Mouse (Mus musculus): ENCODE measurements around the gene Polrmt. TPM values are rescaled to one million over a fixed set of nuclear protein-coding genes. Genes with fewer than 3 reads are reported as not detected.

Polrmt gene
- polyA plus RNA-seq, 1 experiment from 2014 or later, result 43.9 TPM

DNA sequence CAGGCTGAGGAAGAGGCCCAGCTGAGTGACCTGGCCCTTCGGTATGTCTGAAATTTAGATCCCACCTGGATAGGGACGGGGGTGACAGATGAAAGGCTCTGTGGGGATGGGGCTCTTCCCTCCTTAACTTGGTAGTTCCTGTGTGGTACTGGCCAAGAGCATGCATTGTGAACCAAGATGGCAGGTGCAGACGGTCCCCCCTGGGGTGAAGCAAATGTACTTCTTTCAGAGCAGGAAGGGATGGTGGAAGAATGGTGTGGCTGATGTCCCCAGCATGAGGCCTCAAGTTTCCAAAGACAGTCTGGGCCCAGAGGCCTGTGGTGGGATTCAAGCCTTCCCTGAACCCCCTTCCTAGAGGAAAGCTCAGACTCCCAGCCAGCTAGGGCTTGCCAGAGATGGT, 9.5 kb upstream of the Polrmt start:
- H3K4me1 ChIP-seq (replicated peaks), result peaks cover 13% of the 10 kb centered on the region
- H3K4me2 ChIP-seq (replicated peaks), result no peak overlapping the region
- peaks cover 50% of the 10 kb centered on the region for H3K36me3 ChIP-seq
- ATAC-seq, result no peak
- 83% methylated on average over 3 of the region's 3 CpGs for WGBS
- no peak overlapping the region for H3K4me3 ChIP-seq (replicated peaks)
- H3K27me3 ChIP-seq, result 0 out of 2 replicates have a peak, but pooled peaks cover 3% of the 10 kb centered on the region
- no peak overlapping the region for H3K27ac ChIP-seq
- H3K9ac ChIP-seq (replicated peaks), result no peak overlapping the region
- H3K9me3 ChIP-seq, result no peaks in the 10 kb centered on the region

DNA sequence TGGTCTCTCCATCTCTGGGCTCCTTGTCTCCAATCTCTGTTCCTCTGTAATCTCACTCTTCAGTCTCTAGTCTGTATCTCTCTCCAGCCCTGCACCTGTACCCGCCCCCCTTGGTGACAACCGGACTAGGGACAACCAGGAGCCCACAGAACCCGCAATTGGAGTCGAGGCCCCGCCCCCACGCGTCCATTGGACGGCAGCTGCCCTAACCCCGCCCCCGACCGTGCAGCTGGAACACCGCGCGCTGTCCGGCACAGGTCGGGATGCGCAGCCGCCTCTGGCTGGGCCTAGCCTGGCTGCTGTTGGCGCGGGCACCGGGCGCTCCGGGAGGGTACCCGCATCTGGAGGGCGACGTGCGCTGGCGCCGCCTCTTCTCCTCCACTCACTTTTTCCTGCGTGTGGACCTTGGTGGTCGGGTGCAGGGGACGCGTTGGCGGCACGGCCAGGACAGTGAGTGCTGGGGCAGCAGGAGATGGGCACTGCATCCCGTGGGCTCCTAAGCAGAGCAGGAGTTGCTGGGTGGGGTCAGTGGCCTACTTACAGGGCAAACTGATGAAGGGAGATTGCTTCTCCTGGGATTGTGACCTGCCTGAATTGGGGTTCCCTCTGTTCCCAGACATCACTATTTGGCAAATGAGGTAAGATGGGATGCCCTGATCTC, 8.6 kb upstream of the Polrmt start, which contains the start of gene Fgf22:
TSS of gene Fgf22 (plus strand) at position 221 of the 661 bp plus-strand sequence.
- 0 out of 2 replicates have a peak, but pooled peaks cover 3% of the 10 kb centered on the region for H3K27me3 ChIP-seq
- peaks cover 13% of the 10 kb centered on the region for H3K4me1 ChIP-seq (replicated peaks)
- no peak within 1 kb of the TSS for H3K27ac ChIP-seq
- ATAC-seq, result peak; percentile 90
- peaks cover 42% of the 10 kb centered on the region for H3K36me3 ChIP-seq
- WGBS, result 1% methylated on average over 36 of the region's 36 CpGs
- peak within 1 kb of the TSS; percentile 43 for H3K4me3 ChIP-seq (replicated peaks)
- peak within 1 kb of the TSS; percentile 62 for H3K9ac ChIP-seq (replicated peaks)
- no peaks in the 10 kb centered on the region for H3K9me3 ChIP-seq
- H3K4me2 ChIP-seq (replicated peaks), result peak within 1 kb of the TSS; percentile 74

DNA sequence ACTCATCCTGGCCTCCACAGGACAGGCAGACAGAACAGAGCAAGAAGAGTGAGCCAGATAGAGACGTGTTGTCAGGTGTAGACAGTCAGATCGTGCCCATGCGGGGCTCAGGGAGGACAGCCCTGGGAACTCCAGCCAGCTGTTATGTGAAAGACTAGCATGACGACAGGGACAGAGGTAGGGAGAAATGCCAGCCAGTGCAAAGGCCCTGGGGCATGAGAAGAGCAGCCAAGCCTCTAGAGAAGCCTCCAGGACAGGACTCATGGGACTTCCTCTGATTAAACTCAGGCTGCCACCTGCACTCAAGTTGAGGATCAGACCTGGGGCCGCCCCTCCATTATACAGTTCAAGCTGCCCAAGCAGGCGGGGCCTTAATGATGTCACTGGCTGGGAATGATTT, 2.1 kb upstream of the Polrmt start:
- ATAC-seq, result no peak
- Histone ChIP-seq H3K9ac (replicated peaks) (no peak overlapping the region), H3K4me3 (replicated peaks) (no peak overlapping the region), H3K27ac (no peak overlapping the region), H3K9me3 (no peaks in the 10 kb centered on the region), H3K36me3 (peaks cover 11% of the 10 kb centered on the region), H3K4me2 (replicated peaks) (no peak overlapping the region), H3K4me1 (replicated peaks) (peaks cover 15% of the 10 kb centered on the region), H3K27me3 (no peaks in the 10 kb centered on the region)
- WGBS, result 79% methylated on average over 6 of the region's 6 CpGs

DNA sequence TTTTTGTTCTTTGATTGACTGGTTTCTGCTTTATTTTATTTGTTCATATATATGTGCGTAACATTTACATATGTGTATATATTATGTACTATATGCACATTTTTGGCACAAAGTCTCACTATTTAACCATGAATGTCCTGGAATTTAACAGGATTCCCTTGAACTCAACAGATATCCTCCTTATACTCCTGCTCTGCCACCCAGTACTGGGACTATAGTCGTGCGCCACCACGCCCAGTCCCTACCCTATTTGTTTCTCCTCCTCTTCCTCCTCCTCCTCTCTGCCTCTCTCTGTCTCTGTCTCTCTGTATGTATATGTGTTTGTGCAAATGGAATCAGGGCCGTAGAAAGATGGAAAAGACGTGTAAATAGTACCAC, 382 bp upstream of the Polrmt start:
- Histone ChIP-seq H3K4me3 (replicated peaks) (peak overlapping the region; percentile 24), H3K4me1 (replicated peaks) (peaks cover 15% of the 10 kb centered on the region), H3K9ac (replicated peaks) (peak overlapping the region; percentile 50; the same call in 1 of the 2 replicates), H3K4me2 (replicated peaks) (peak overlapping the region; percentile 80), H3K9me3 (no peaks in the 10 kb centered on the region), H3K36me3 (peaks cover 27% of the 10 kb centered on the region), H3K27me3 (no peaks in the 10 kb centered on the region), H3K27ac (no peak overlapping the region)
- 23% methylated on average over 6 of the region's 6 CpGs for WGBS
- peak; percentile 77 for ATAC-seq

DNA sequence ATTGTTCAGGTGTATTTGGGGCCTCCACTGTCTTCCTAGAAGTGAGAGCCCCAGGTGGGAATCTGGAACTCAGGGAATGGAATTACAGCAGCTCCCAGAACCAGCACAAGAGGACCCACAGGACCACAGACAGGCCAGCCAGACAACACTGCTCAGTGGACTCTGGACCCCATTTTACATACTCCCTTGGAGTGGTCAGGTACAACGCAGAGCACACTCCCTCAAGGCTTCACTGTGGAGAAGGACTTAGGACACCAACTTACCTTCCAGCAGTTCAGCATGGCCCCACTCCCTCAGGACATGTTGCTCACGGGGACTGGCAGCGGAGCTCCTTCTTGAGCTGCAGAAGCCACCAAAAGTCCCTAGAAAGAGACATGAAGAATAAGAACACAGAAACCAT, 970 bp downstream of the Polrmt start:
- no peak for ATAC-seq
- H3K36me3 ChIP-seq, result peaks cover 41% of the 10 kb centered on the region
- H3K4me3 ChIP-seq (replicated peaks), result peak overlapping the region; percentile 66
- 95% methylated on average over 3 of the region's 3 CpGs for WGBS
- H3K27ac ChIP-seq, result no peak overlapping the region
- H3K27me3 ChIP-seq, result no peaks in the 10 kb centered on the region
- H3K9ac ChIP-seq (replicated peaks), result peak overlapping the region; percentile 73; the same call in 1 of the 2 replicates
- H3K4me2 ChIP-seq (replicated peaks), result peak overlapping the region; percentile 80
- H3K9me3 ChIP-seq, result peaks cover 1% of the 10 kb centered on the region; the same call in 1 of the 2 replicates
- peaks cover 15% of the 10 kb centered on the region for H3K4me1 ChIP-seq (replicated peaks)

DNA sequence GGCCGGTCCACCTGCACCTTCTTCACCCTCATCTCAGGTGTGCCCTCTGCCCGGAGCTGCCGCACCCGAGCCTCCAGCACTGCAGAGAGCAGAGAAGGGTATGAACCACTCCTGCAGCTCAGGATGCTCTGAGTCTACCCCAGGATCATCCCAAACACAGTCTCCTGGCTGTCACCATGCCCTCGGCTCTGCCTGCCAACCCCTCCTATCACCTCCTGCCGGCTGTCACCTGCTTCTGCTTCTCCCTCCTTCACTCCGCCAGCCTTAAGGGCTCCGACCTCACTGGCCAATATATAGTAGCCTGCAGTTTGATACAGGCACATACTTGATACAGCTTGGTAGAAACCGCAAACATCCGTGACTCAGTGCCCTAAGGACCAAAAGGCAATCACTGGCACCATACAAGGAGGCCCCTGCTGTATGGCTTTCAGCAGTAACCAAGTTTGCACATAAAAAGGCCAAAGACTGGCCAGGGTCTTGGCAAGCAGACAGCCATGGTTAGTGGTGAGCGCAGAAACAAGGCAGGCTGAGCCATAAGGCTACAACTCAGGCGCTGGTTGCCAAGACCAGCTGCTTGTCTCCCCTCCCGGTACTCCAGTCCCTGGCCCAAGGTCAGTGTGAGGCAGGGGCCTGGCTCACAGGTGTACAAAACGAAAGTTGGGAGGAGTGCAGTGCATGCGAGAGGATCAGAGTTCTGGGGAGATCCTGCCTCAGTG, 2.6 kb downstream of the Polrmt start:
- no peak overlapping the region for H3K27ac ChIP-seq
- no peak overlapping the region for H3K4me3 ChIP-seq (replicated peaks)
- peaks cover 57% of the 10 kb centered on the region for H3K36me3 ChIP-seq
- WGBS, result 92% methylated on average over 15 of the region's 15 CpGs
- peaks cover 15% of the 10 kb centered on the region for H3K4me1 ChIP-seq (replicated peaks)
- no peak for ATAC-seq
- peaks cover 17% of the 10 kb centered on the region; the same call in 1 of the 2 replicates for H3K9me3 ChIP-seq
- H3K4me2 ChIP-seq (replicated peaks), result no peak overlapping the region
- H3K9ac ChIP-seq (replicated peaks), result no peak overlapping the region; the same call in 1 of the 2 replicates
- no peaks in the 10 kb centered on the region for H3K27me3 ChIP-seq

DNA sequence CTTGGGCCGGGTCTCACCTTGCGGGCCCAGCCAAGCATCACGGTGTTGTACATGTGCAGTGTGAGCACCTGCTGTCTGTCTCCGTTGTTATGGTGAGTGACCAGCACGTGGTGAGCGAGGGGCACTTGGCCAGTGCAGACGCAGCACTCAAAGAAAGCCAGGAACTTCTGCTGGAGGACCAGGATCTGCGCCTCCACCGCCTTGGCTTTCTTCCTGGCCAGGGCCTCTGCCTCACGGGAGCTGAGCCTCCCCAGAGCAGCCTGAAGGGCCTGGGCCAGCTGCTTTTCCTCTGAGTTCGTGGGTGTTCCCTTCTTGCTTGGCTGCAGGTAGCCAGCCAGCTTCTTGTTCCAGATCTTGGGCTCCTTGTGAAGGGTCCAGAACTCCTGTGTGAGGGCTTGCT, 3.2 kb downstream of the Polrmt start:
- Histone ChIP-seq H3K9me3 (peaks cover 23% of the 10 kb centered on the region), H3K9ac (replicated peaks) (no peak overlapping the region), H3K4me3 (replicated peaks) (no peak overlapping the region), H3K27ac (no peak overlapping the region), H3K4me2 (replicated peaks) (no peak overlapping the region), H3K27me3 (no peaks in the 10 kb centered on the region), H3K36me3 (peaks cover 63% of the 10 kb centered on the region), H3K4me1 (replicated peaks) (peaks cover 15% of the 10 kb centered on the region)
- no peak for ATAC-seq
- 90% methylated on average over 11 of the region's 11 CpGs for WGBS

DNA sequence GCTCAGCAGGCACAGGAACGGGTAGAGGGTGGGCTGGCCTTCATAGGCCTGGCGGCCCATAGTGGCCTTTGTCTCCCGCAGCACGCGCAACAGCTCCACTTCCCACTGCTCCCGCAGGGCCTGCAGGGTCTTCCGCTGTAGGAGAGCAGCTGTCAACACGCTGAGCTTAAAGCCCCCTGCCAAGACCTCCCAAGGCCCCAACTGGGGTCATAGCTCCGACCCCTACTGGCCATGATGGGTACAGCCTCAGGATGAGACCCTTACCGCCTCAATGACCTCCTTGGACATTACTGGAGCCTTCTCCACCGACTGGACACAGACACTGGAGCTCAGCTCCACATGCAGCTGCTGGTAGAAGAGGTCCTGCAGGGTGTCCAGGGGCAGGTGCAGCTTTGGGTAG, 5.5 kb downstream of the Polrmt start:
- no peak for ATAC-seq
- H3K36me3 ChIP-seq, result peaks cover 86% of the 10 kb centered on the region
- H3K4me2 ChIP-seq (replicated peaks), result no peak overlapping the region
- H3K27me3 ChIP-seq, result peaks cover 9% of the 10 kb centered on the region
- no peak overlapping the region for H3K4me3 ChIP-seq (replicated peaks)
- no peak overlapping the region for H3K9ac ChIP-seq (replicated peaks)
- H3K9me3 ChIP-seq, result peaks cover 35% of the 10 kb centered on the region
- WGBS, result 59% methylated on average over 11 of the region's 11 CpGs
- peaks cover 8% of the 10 kb centered on the region for H3K4me1 ChIP-seq (replicated peaks)
- H3K27ac ChIP-seq, result no peak overlapping the region

DNA sequence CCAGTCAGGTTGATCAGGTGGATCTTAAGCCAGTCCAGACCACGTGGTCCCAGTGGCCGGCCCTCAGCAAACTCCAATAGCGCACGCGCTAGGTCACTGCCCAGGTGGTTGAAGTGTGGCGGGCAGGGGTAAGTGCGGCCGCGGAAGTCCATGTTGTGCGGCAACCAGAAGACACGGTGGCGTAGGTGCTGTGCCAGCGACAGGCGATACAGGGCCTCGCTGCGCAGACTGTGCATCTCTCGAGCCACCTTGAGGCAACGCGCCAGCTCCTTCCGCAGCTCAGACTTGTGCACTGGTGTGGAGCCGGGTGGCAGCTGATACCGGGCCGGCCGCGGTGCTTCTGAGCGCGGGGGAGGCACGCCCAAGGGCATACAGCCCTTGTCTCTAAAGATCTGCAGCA, 7.1 kb downstream of the Polrmt start:
- peaks cover 98% of the 10 kb centered on the region for H3K36me3 ChIP-seq
- WGBS, result 96% methylated on average over 28 of the region's 28 CpGs
- H3K4me2 ChIP-seq (replicated peaks), result no peak overlapping the region
- ATAC-seq, result no peak
- peaks cover 21% of the 10 kb centered on the region for H3K27me3 ChIP-seq
- H3K27ac ChIP-seq, result no peak overlapping the region
- H3K9ac ChIP-seq (replicated peaks), result no peak overlapping the region
- H3K9me3 ChIP-seq, result peaks cover 37% of the 10 kb centered on the region
- no peak overlapping the region for H3K4me3 ChIP-seq (replicated peaks)
- peaks cover 5% of the 10 kb centered on the region; the same call in 1 of the 2 replicates for H3K4me1 ChIP-seq (replicated peaks)

DNA sequence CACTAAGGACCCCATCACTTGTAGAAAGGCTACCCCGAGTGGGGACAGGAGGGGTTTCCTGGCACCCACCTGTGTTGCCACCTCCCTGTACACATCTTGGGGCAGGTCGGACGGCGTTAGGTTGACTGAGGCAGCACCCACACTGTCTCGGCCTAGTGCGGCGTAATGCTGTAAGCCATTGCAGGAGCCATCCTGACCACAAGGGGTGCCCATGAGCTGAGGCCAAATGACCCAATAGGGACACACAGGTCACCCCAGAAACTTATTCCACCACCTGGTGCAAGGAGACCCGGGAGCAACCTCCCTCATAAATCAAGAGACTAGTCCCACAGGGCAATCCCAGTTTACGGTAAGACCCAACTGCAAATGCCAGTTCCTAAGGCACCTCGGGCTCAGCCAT, 8.1 kb downstream of the Polrmt start:
- no peak for ATAC-seq
- Histone ChIP-seq H3K4me1 (replicated peaks) (peaks cover 5% of the 10 kb centered on the region; the same call in 1 of the 2 replicates), H3K4me2 (replicated peaks) (no peak overlapping the region), H3K9ac (replicated peaks) (no peak overlapping the region), H3K36me3 (peaks cover 98% of the 10 kb centered on the region), H3K27me3 (peaks cover 21% of the 10 kb centered on the region), H3K27ac (no peak overlapping the region), H3K9me3 (peaks cover 37% of the 10 kb centered on the region), H3K4me3 (replicated peaks) (no peak overlapping the region)
- 85% methylated on average over 10 of the region's 10 CpGs for WGBS

DNA sequence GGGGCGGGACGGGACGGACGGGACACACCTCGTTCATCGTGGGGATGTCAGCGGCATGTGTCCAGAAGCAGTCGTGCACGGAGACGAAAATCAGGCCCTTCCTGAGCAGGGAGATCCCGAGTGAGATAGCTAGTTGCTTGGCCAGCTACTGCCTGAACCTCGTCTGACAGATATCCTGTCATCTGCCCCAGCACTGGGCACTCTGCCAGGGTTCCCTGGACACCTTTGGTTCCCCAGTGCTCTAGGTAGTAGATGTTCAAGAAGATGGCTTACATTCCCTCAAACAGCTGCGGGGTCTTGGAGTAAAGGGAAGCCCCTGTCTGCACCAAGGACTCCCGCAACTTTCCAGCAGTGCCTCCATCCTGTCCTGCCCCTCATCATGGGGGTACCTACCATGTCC, 9.7 kb downstream of the Polrmt start:
- Histone ChIP-seq H3K4me3 (replicated peaks) (no peak overlapping the region), H3K4me1 (replicated peaks) (peaks cover 5% of the 10 kb centered on the region; the same call in 1 of the 2 replicates), H3K9ac (replicated peaks) (no peak overlapping the region), H3K4me2 (replicated peaks) (no peak overlapping the region), H3K9me3 (peaks cover 40% of the 10 kb centered on the region), H3K36me3 (peaks cover 98% of the 10 kb centered on the region), H3K27ac (no peak overlapping the region), H3K27me3 (peaks cover 21% of the 10 kb centered on the region)
- 94% methylated on average over 14 of the region's 14 CpGs for WGBS
- no peak for ATAC-seq

DNA sequence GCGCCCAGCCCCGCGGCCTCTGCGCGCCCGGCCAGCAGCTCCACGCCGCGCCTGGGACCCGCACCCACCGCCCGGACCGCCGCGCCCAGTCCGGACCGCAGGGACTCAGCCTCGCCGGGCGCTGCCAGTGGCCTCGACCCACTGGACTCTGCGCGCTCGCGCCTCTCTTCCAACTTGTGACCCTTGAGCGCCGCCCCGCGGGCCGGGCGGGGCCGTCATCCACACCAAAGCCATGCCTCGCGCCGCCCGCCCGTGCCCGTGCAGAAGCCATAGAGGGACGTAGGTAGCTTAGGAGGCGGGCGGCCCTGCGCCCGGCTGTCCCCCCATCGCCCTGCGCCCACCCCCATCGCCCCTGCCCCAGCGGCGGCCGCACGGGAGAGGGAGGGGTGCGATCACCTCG, 11.0 kb downstream of the Polrmt start:
- Histone ChIP-seq H3K4me3 (replicated peaks) (0 out of 2 replicates have a peak overlapping the region, but pooled peaks have one; percentile 1), H3K27ac (no peak overlapping the region), H3K27me3 (peaks cover 21% of the 10 kb centered on the region), H3K9me3 (peaks cover 38% of the 10 kb centered on the region), H3K9ac (replicated peaks) (no peak overlapping the region), H3K4me2 (replicated peaks) (peak overlapping the region; percentile 11; the same call in 1 of the 2 replicates), H3K36me3 (peaks cover 94% of the 10 kb centered on the region), H3K4me1 (replicated peaks) (peaks cover 5% of the 10 kb centered on the region; the same call in 1 of the 2 replicates)
- ATAC-seq, result no peak; the same call in 1 of the 2 replicates
- 38% methylated on average over 49 of the region's 52 CpGs for WGBS
